Mouse (Mus musculus) megakaryocyte, embryonic 14.5 days (primary cell): ENCODE data around the gene Lonp2. TPM values are rescaled to one million over a fixed set of nuclear protein-coding genes. Genes with fewer than 3 reads are reported as not detected.

Experiments used
- H3K27me3 ChIP-seq: replicated peaks from 2 replicates; pipeline ENCODE3; 2012; ENCODE audit warnings: inconsistent platforms
- H3K36me3 ChIP-seq: replicated peaks from 2 replicates; pipeline ENCODE3; 2012; ENCODE audit warnings: low read length, inconsistent platforms, mixed read lengths
- H3K4me1 ChIP-seq: 2 replicates; pipeline ENCODE4 v1.6.1; 2012; ENCODE audit warnings: inconsistent platforms
- H3K4me3 ChIP-seq: replicated peaks from 2 replicates; pipeline ENCODE3; 2012; ENCODE audit warnings: moderate library complexity, mild to moderate bottlenecking, inconsistent platforms
- H3K9me3 ChIP-seq: 2 replicates; pipeline ENCODE4 v1.6.1; 2012; ENCODE audit warnings: inconsistent platforms
- FLI1 ChIP-seq: IDR thresholded peaks from 2 replicates; pipeline ENCODE4 v1.6.1; 2012; ENCODE audit warnings: low read length, inconsistent platforms, mixed read lengths
- GATA1 ChIP-seq: IDR thresholded peaks from 3 replicates; pipeline ENCODE4 v1.6.1; 2012; ENCODE audit warnings: mixed read lengths, low read length, inconsistent platforms, borderline replicate concordance
- polyA plus RNA-seq: library from polyadenylated mRNA; stranded (reverse); fragments of >175 nt; gene quantifications from 2 replicates; pipeline ENCODE4 v1.2.3, GENCODE M21; 2012; ENCODE audit warnings: low replicate concordance; ENCODE audit not compliant: insufficient read depth

Lonp2 gene
- polyA plus RNA-seq, result 14.9 and 69.1 TPM in 2 replicates

DNA sequence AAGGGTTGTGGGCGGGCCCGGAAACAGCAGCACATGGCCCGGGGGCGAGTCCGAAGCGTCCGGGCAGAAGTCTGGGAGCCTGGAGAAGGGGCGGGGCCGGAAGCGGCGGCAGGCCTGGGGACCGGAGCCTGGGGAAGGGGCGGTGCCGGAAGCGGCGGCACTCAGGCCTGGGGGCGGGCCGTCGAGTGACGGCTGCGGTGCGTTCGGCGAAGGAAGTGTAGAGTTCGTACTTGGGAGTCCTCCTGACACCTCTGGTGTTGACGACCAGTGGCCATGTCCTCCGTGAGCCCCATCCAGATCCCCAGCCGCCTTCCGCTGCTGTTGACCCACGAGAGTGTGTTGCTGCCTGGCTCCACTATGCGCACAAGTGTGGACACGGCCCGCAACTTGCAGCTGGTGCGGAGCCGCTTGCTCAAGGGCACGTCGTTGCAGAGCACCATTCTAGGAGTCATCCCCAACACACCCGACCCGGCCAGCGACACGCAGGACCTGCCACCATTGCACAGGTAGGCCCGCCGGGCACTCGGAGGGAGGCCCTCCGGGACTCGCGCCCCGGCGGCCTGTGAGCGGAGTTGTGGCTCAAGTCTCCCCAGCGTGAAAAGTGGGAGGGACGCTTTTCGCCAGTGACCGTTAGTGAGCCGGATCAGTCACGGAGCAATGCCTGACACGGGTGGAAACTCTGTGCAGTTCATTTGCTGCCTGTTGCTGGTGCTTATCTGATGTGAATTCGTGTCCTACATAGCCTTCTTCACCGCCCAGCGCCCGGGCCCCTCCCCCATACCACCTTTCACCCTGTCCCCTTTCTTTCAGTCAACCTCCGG lies at the start of gene Lonp2:
TSS of gene Lonp2 (plus strand) at position 133 of the 821 bp plus-strand sequence.
- Histone ChIP-seq H3K4me1 (peaks cover 57% of the 10 kb centered on the region), H3K9me3 (0 out of 2 replicates have a peak, but pooled peaks cover 3% of the 10 kb centered on the region)

DNA sequence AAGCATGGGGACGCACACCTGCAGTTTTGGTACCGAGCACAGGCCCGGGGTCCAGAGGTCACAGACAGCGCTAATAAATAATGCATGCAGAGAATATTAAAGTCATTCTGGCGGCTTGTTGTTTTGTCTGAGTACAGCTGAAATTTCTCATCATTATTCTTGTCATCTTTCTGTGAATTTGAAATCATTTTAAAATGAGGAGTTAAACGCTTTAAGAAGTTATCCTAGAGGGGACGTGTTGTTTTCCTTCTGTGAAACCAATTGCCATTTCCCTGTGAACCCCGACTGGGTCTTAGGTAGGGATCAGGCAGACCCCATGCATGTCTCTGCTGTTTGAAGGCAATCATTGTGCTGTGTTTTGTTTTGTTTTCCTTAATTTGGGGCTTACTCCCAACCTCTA lies 46.3 kb upstream of the Lonp2 start:
- peaks cover 11% of the 10 kb centered on the region for H3K27me3 ChIP-seq
- H3K4me3 ChIP-seq, result no peak overlapping the region
- H3K36me3 ChIP-seq, result no peaks in the 10 kb centered on the region
- no peak for TF ChIP-seq FLI1
- TF ChIP-seq GATA1, result no peak
- peaks cover 7% of the 10 kb centered on the region for H3K9me3 ChIP-seq
- H3K4me1 ChIP-seq, result peaks cover 30% of the 10 kb centered on the region

More for the DNA sequence above, at the start of gene Lonp2:
- Histone ChIP-seq H3K36me3 (peaks cover 18% of the 10 kb centered on the region), H3K27me3 (no peaks in the 10 kb centered on the region), H3K4me3 (peak within 1 kb of the TSS; percentile 100)
- TF ChIP-seq GATA1 (peak; percentile 73; the same call in 1 of the 3 replicates), FLI1 (peak; percentile 53; the same call in 1 of the 2 replicates)

DNA sequence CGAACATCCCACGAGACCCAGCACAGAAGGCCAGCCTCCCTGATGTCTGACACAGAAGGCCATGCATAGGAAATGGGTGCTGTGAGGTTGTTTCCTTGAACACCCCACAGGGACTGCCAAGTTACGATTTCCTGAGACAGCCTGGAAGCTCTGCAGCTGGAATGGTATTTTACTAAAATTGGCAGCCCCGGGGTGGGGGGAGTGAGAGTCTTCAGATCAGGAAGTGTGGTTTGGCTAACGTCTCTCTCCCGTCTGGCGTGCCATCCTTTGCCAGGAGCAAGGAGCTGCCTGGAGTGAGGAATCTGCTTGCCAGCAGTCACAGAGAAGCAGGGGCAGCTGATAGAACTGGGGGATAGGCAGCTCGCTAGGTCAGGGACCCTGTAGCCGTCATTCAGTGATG lies 45.8 kb upstream of the Lonp2 start:
- no peak for TF ChIP-seq FLI1
- no peak for TF ChIP-seq GATA1
- peaks cover 30% of the 10 kb centered on the region for H3K4me1 ChIP-seq
- H3K36me3 ChIP-seq, result no peaks in the 10 kb centered on the region
- H3K4me3 ChIP-seq, result peak overlapping the region; percentile 28
- H3K27me3 ChIP-seq, result peaks cover 11% of the 10 kb centered on the region
- peaks cover 7% of the 10 kb centered on the region for H3K9me3 ChIP-seq

- Histone ChIP-seq H3K4me1 (peaks cover 30% of the 10 kb centered on the region), H3K4me3 (no peak overlapping the region), H3K27me3 (peaks cover 11% of the 10 kb centered on the region), H3K9me3 (peaks cover 7% of the 10 kb centered on the region), H3K36me3 (no peaks in the 10 kb centered on the region)
- TF ChIP-seq FLI1 (no peak), GATA1 (no peak)
These were observed 45.1 kb upstream of the Lonp2 start for GRCm38 (mm10) chr8:86578693-86579092.

- Histone ChIP-seq H3K27me3 (peaks cover 8% of the 10 kb centered on the region), H3K4me3 (peak within 1 kb of the TSS; percentile 48), H3K9me3 (peaks cover 7% of the 10 kb centered on the region), H3K36me3 (no peaks in the 10 kb centered on the region), H3K4me1 (peaks cover 37% of the 10 kb centered on the region)
- TF ChIP-seq GATA1, result no peak
- TF ChIP-seq FLI1, result no peak
These were observed 43.4 kb upstream of the Lonp2 start, which contains the start of gene Abcc12 for GRCm38 (mm10) chr8:86580458-86580857. Gene Abcc12, minus strand, starts transcription at chr8:86580686.

GRCm38 (mm10) chr8:86581921-86582331 lies 41.9 kb upstream of the Lonp2 start:
- H3K4me3 ChIP-seq, result no peak overlapping the region
- peaks cover 38% of the 10 kb centered on the region for H3K4me1 ChIP-seq
- peaks cover 7% of the 10 kb centered on the region for H3K9me3 ChIP-seq
- no peaks in the 10 kb centered on the region for H3K36me3 ChIP-seq
- H3K27me3 ChIP-seq, result peaks cover 9% of the 10 kb centered on the region
- no peak for TF ChIP-seq GATA1
- no peak for TF ChIP-seq FLI1

GRCm38 (mm10) chr8:86585118-86585517 lies 38.7 kb upstream of the Lonp2 start:
- TF ChIP-seq GATA1 (no peak), FLI1 (no peak)
- peak overlapping the region; percentile 91 for H3K4me3 ChIP-seq
- no peaks in the 10 kb centered on the region for H3K36me3 ChIP-seq
- H3K27me3 ChIP-seq, result peaks cover 15% of the 10 kb centered on the region
- no peaks in the 10 kb centered on the region for H3K9me3 ChIP-seq
- H3K4me1 ChIP-seq, result peaks cover 19% of the 10 kb centered on the region

- peak overlapping the region; percentile 91 for H3K4me3 ChIP-seq
- no peak for TF ChIP-seq GATA1
- TF ChIP-seq FLI1, result no peak
- H3K9me3 ChIP-seq, result no peaks in the 10 kb centered on the region
- H3K36me3 ChIP-seq, result no peaks in the 10 kb centered on the region
- H3K27me3 ChIP-seq, result peaks cover 14% of the 10 kb centered on the region
- peaks cover 18% of the 10 kb centered on the region for H3K4me1 ChIP-seq
These were observed 38.3 kb upstream of the Lonp2 start for GRCm38 (mm10) chr8:86585532-86585931.

GRCm38 (mm10) chr8:86586058-86586457 lies 37.8 kb upstream of the Lonp2 start:
- no peak overlapping the region for H3K4me3 ChIP-seq
- no peak for TF ChIP-seq FLI1
- TF ChIP-seq GATA1, result no peak
- H3K27me3 ChIP-seq, result peaks cover 12% of the 10 kb centered on the region
- peaks cover 13% of the 10 kb centered on the region for H3K4me1 ChIP-seq
- no peaks in the 10 kb centered on the region for H3K9me3 ChIP-seq
- H3K36me3 ChIP-seq, result no peaks in the 10 kb centered on the region

DNA sequence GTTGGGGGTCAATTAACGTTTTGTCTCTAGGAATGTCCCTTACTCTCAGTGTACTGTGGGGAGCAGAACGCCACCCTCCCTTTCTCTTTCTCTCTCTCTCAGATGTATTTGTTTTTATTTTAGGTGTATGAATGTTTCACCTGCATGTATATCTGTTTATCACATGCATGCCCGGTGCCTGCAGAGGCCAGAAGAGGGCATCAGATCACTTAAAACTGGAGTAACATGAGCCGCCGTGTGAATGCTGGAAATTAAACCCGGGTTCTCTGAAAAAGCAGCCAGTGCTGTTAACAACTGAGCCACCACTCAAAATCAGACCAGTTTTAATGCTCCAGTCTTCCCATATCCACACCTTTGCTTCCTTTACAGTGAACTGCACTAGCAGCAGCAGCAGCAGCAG lies 37.2 kb upstream of the Lonp2 start:
- Histone ChIP-seq H3K9me3 (no peaks in the 10 kb centered on the region), H3K27me3 (peaks cover 12% of the 10 kb centered on the region), H3K4me3 (peak overlapping the region; percentile 38), H3K36me3 (no peaks in the 10 kb centered on the region), H3K4me1 (peaks cover 11% of the 10 kb centered on the region)
- no peak for TF ChIP-seq FLI1
- no peak for TF ChIP-seq GATA1
